ENCODE assay signal across 8 mouse cellular contexts in genomic region chr7:3291197-3291596, GRCm38 (mm10). TPM values are rescaled to one million over a fixed set of nuclear protein-coding genes. Genes with fewer than 3 reads are reported as not detected.
DNase-seq lines count a peak whose midpoint lies in the region; ATAC-seq and TF ChIP-seq lines count a peak whose summit lies in the region.
"Had no signal": no experiment of that assay in that cellular context is flagged by ENCODE, and none has a peak within 500 bp of the region (broad histone marks: within the 10 kb centered on the region; RNA-seq: fewer than 3 reads in every experiment).

No protein-coding gene starts in this region.

- ATAC-seq in heart, embryonic 12.5 days (ENCODE audit: insufficient number of reproducible peaks, low FRiP score), result peak; percentile 10; the same call in 1 of the 2 replicates
- 0 out of 2 replicates have a peak, but pooled peaks have one; percentile 1 for ATAC-seq in limb, embryonic 12.5 days (ENCODE audit: insufficient number of reproducible peaks, insufficient read depth, low FRiP score, low TSS enrichment, low read depth)
- ATAC-seq in midbrain, embryonic 15.5 days (replicated peaks), result 0 out of 2 replicates have a peak, but pooled peaks have one; percentile 2
- no peak for ATAC-seq in erythroblast, adult 5-6 weeks (replicated peaks; ENCODE audit: low FRiP score, poor library complexity, severe bottlenecking)

- no peak for TF ChIP-seq EP300 in CH12.LX (IDR thresholded peaks at IDR 0.05; ENCODE audit: low read length)

- H3K36me3 ChIP-seq in CH12.LX (replicated peaks in 1 of 2; ENCODE audit: control insufficient read depth in 1 of 2, insufficient read depth in 1 of 2, low read length in 1 of 2), result peaks cover 0 to 4% of the 10 kb centered on the region in 2 experiments
- H3K36me3 ChIP-seq in heart, embryonic 12.5 days, result peaks cover 27% of the 10 kb centered on the region
- peaks cover 18% of the 10 kb centered on the region for H3K36me3 ChIP-seq in limb, embryonic 12.5 days
- 0 out of 2 replicates have a peak, but pooled peaks cover 3% of the 10 kb centered on the region for H3K36me3 ChIP-seq in midbrain, embryonic 15.5 days (replicated peaks)

- no peak for TF ChIP-seq RAD21 in CH12.LX (IDR thresholded peaks at IDR 0.05; ENCODE audit: low read depth, low read length)

- H3K27ac ChIP-seq in CH12.LX (ENCODE audit: insufficient read depth, low read depth), result no peak overlapping the region
- H3K27ac ChIP-seq in heart, embryonic 12.5 days (ENCODE audit: poor library complexity, severe bottlenecking), result peak overlapping the region; percentile 91
- no peak overlapping the region for H3K27ac ChIP-seq in limb, embryonic 12.5 days
- no peak overlapping the region for H3K27ac ChIP-seq in midbrain, embryonic 15.5 days

- peak overlapping the region in 2 of 3 experiments; percentile 40 to 52 for H3K4me3 ChIP-seq in CH12.LX (replicated peaks in 1 of 3; ENCODE audit: low read depth in 2 of 3, low read length in 2 of 3, poor library complexity in 1 of 3)
- peak overlapping the region; percentile 55 for H3K4me3 ChIP-seq in heart, embryonic 12.5 days
- peak overlapping the region; percentile 43 for H3K4me3 ChIP-seq in limb, embryonic 12.5 days (replicated peaks)
- peak overlapping the region; percentile 65 for H3K4me3 ChIP-seq in midbrain, embryonic 15.5 days

- H3K27me3 ChIP-seq in CH12.LX (replicated peaks), result no peaks in the 10 kb centered on the region
- H3K27me3 ChIP-seq in heart, embryonic 12.5 days (replicated peaks), result no peaks in the 10 kb centered on the region
- H3K27me3 ChIP-seq in limb, embryonic 12.5 days, result no peaks in the 10 kb centered on the region
- H3K27me3 ChIP-seq in midbrain, embryonic 15.5 days (replicated peaks), result no peaks in the 10 kb centered on the region

- dilution Hi-C loops in CH12.LX (cut with MboI; ENCODE audit: extremely low pct_ligation_motif_present, extremely low pct_unique_long_range_greater_than_20kb, low sequenced_read_pairs), result no loop called here

- H3K9ac ChIP-seq in CH12.LX (ENCODE audit: insufficient read depth, low read depth), result no peak overlapping the region
- peak overlapping the region; percentile 84 for H3K9ac ChIP-seq in heart, embryonic 12.5 days
- peak overlapping the region; percentile 67; the same call in 1 of the 2 replicates for H3K9ac ChIP-seq in limb, embryonic 12.5 days (replicated peaks)
- H3K9ac ChIP-seq in midbrain, embryonic 15.5 days, result no peak overlapping the region

- no peaks in the 10 kb centered on the region for H3K9me3 ChIP-seq in CH12.LX (replicated peaks; ENCODE audit: low read length)
- no peaks in the 10 kb centered on the region for H3K9me3 ChIP-seq in heart, embryonic 12.5 days (replicated peaks)
- no peaks in the 10 kb centered on the region for H3K9me3 ChIP-seq in limb, embryonic 12.5 days
- no peaks in the 10 kb centered on the region for H3K9me3 ChIP-seq in midbrain, embryonic 15.5 days

- DNase-seq in CH12.LX (ENCODE audit: extremely low read depth) (no peak), ZHBTc4 (ENCODE audit: low read depth, low spot score) (peak; percentile 71)
- no peak for DNase-seq in left cerebral cortex, adult 8-10 months (ENCODE audit: low spot score in 2 of 2)

- TF ChIP-seq CTCF in CH12.LX (conservative IDR thresholded peaks at IDR 0.05 in 1 of 2, IDR thresholded peaks at IDR 0.05 in 1 of 2; ENCODE audit: low read depth in 2 of 2, low read length in 2 of 2), result no peak

- peak overlapping the region; percentile 60; the same call in 1 of the 2 replicates for H3K4me2 ChIP-seq in CH12.LX (ENCODE audit: insufficient read depth, low read depth, poor library complexity, severe bottlenecking)
- peak overlapping the region; percentile 92 for H3K4me2 ChIP-seq in heart, embryonic 12.5 days
- H3K4me2 ChIP-seq in limb, embryonic 12.5 days, result peak overlapping the region; percentile 66
- peak overlapping the region; percentile 79 for H3K4me2 ChIP-seq in midbrain, embryonic 15.5 days

- in situ Hi-C loops in CH12.LX (cut with MboI; ENCODE audit: low pct_ligation_motif_present, low pct_unique_long_range_greater_than_20kb, low sequenced_read_pairs), result no loop called here

- TF ChIP-seq POLR2A in CH12.LX (IDR thresholded peaks at IDR 0.05; ENCODE audit: low read depth, low read length), result no peak

- H3K4me1 ChIP-seq in CH12.LX (ENCODE audit: control insufficient read depth in 1 of 2, insufficient read depth in 2 of 2), result peaks cover 10 to 78% of the 10 kb centered on the region in 2 experiments
- peaks cover 41% of the 10 kb centered on the region for H3K4me1 ChIP-seq in heart, embryonic 12.5 days (replicated peaks)
- H3K4me1 ChIP-seq in limb, embryonic 12.5 days (replicated peaks), result peaks cover 39% of the 10 kb centered on the region
- H3K4me1 ChIP-seq in midbrain, embryonic 15.5 days, result peaks cover 30% of the 10 kb centered on the region

- no peaks in the 10 kb centered on the region for H3K79me2 ChIP-seq in CH12.LX (replicated peaks; ENCODE audit: control insufficient read depth, extremely low read depth, insufficient read depth, poor library complexity, severe bottlenecking)

- 6% methylated on average over 6 of the region's 6 CpGs for WGBS in heart, embryonic 12.5 days
- WGBS in limb, embryonic 12.5 days, result 35% methylated on average over 6 of the region's 6 CpGs
- 60% methylated on average over 6 of the region's 6 CpGs for WGBS in midbrain, embryonic 15.5 days

TF ChIP-seq in CH12.LX, 34 proteins besides CTCF, POLR2A, EP300 and RAD21 (continues in another document):
- TF ChIP-seq NRF1 (IDR thresholded peaks at IDR 0.05; ENCODE audit: low read depth, low read length), result no peak
- TF ChIP-seq CHD2 (IDR thresholded peaks at IDR 0.05; ENCODE audit: low read length), result no peak
- no peak for TF ChIP-seq ELF1 (IDR thresholded peaks at IDR 0.05; ENCODE audit: low read depth, low read length)
- TF ChIP-seq USF2 (conservative IDR thresholded peaks at IDR 0.05; ENCODE audit: low read depth, low read length), result no peak
- no peak for TF ChIP-seq GABPA (IDR thresholded peaks at IDR 0.05; ENCODE audit: insufficient replicate concordance, low read depth, low read length)
- no peak for TF ChIP-seq JUND (conservative IDR thresholded peaks at IDR 0.05; ENCODE audit: low read depth, low read length)
- TF ChIP-seq ZC3H11A (IDR thresholded peaks at IDR 0.05; ENCODE audit: low read depth, low read length), result no peak
- TF ChIP-seq MEF2A (IDR thresholded peaks at IDR 0.05; ENCODE audit: borderline replicate concordance, low read depth, low read length), result no peak
- no peak for TF ChIP-seq NELFE (IDR thresholded peaks at IDR 0.05; ENCODE audit: low read depth, low read length)
- no peak for TF ChIP-seq ETS1 (conservative IDR thresholded peaks at IDR 0.05; ENCODE audit: low read depth, low read length)
- no peak for TF ChIP-seq BHLHE40 (IDR thresholded peaks at IDR 0.05; ENCODE audit: low read depth, low read length)
- TF ChIP-seq PAX5 (IDR thresholded peaks at IDR 0.05; ENCODE audit: low read length), result no peak
- TF ChIP-seq ZKSCAN1 (IDR thresholded peaks at IDR 0.05; ENCODE audit: borderline replicate concordance, low read depth, low read length), result no peak
- no peak for TF ChIP-seq ZNF384 (IDR thresholded peaks at IDR 0.05; ENCODE audit: low read depth, low read length)

RNA-seq across cellular contexts. Expression of gene Prkcg, which starts 2.2 kb away (rescaled TPM):
- total RNA-seq in CH12.LX (2012; rRNA removed) (0.17 and 0.25 TPM in 2 replicates), CH12.LX (2014; rRNA removed) (0.11 and 0.15 TPM in 2 replicates)
- polyA plus RNA-seq in CH12.LX (2012; ENCODE audit: insufficient read length, low read depth), result 2.2 and 3.0 TPM in 2 replicates
- 0.14 and 0.19 TPM in 2 replicates for polyA plus RNA-seq in heart, embryonic 12.5 days (2016; fragmentation: Nextera tagmentation; extraction: Ambion mirVana)
- 3.8 TPM in 1 of 2 replicates, not detected in the other for polyA plus RNA-seq in limb, embryonic 12.5 days (2016; fragmentation: Nextera tagmentation; extraction: Ambion mirVana)
- 2.3 and 2.4 TPM in 2 replicates for polyA plus RNA-seq in midbrain, embryonic 15.5 days (2015; fragmentation: Nextera tagmentation; extraction: Ambion mirVana)
- not detected in 2 replicates for total RNA-seq in erythroblast, adult 5-6 weeks (2015; ENCODE audit: low replicate concordance)
- total RNA-seq in erythroblast, adult 5-6 weeks (2017; ENCODE audit: low replicate concordance), result 0.77 TPM in 1 of 2 replicates, not detected in the other
- 100 to 1,000 TPM; 228 to 253 (median 241) TPM for total RNA-seq in left cerebral cortex, adult 8-10 months (2022)
- polyA plus RNA-seq: erythroblast, embryonic 14.5 days had no signal

RNA-seq across cellular contexts. Expression of gene Myadm, which starts 2.3 kb away (rescaled TPM):
- total RNA-seq in CH12.LX (2012; rRNA removed) (3.7 and 4.4 TPM in 2 replicates), CH12.LX (2014; rRNA removed) (3.4 and 4.6 TPM in 2 replicates)
- 18.0 and 22.6 TPM in 2 replicates for polyA plus RNA-seq in CH12.LX (2012; ENCODE audit: insufficient read length, low read depth)
- 186 and 202 TPM in 2 replicates for polyA plus RNA-seq in heart, embryonic 12.5 days (2016; fragmentation: Nextera tagmentation; extraction: Ambion mirVana)
- polyA plus RNA-seq in limb, embryonic 12.5 days (2016; fragmentation: Nextera tagmentation; extraction: Ambion mirVana), result 24.9 and 29.3 TPM in 2 replicates
- 33.3 and 34.5 TPM in 2 replicates for polyA plus RNA-seq in midbrain, embryonic 15.5 days (2015; fragmentation: Nextera tagmentation; extraction: Ambion mirVana)
- total RNA-seq in erythroblast, adult 5-6 weeks (2015; ENCODE audit: low replicate concordance), result 18.4 and 20.5 TPM in 2 replicates
- 4.0 and 7.3 TPM in 2 replicates for total RNA-seq in erythroblast, adult 5-6 weeks (2017; ENCODE audit: low replicate concordance)
- 10 to 100 TPM; 42.1 to 50.5 (median 47.1) TPM for total RNA-seq in left cerebral cortex, adult 8-10 months (2022)
- polyA plus RNA-seq: erythroblast, embryonic 14.5 days had no signal

RNA-seq across cellular contexts. Expression of gene Cacng7, which starts 41.6 kb away (rescaled TPM):
- 0.21 TPM in 2 replicates for total RNA-seq in CH12.LX (2012; rRNA removed)
- 0.26 and 0.28 TPM in 2 replicates for total RNA-seq in CH12.LX (2014; rRNA removed)
- polyA plus RNA-seq in CH12.LX (2012; ENCODE audit: insufficient read length, low read depth), result 2.4 and 2.8 TPM in 2 replicates
- 0.17 and 0.32 TPM in 2 replicates for polyA plus RNA-seq in heart, embryonic 12.5 days (2016; fragmentation: Nextera tagmentation; extraction: Ambion mirVana)
- 3.0 and 3.1 TPM in 2 replicates for polyA plus RNA-seq in limb, embryonic 12.5 days (2016; fragmentation: Nextera tagmentation; extraction: Ambion mirVana)
- 4.0 TPM in 2 replicates for polyA plus RNA-seq in midbrain, embryonic 15.5 days (2015; fragmentation: Nextera tagmentation; extraction: Ambion mirVana)
- total RNA-seq in erythroblast, adult 5-6 weeks (2015; ENCODE audit: low replicate concordance), result not detected in 2 replicates
- total RNA-seq in erythroblast, adult 5-6 weeks (2017; ENCODE audit: low replicate concordance), result 0.26 TPM in 1 of 2 replicates, not detected in the other
- 100 to 1,000 TPM; 173 to 194 (median 181) TPM for total RNA-seq in left cerebral cortex, adult 8-10 months (2022)
- polyA plus RNA-seq: erythroblast, embryonic 14.5 days had no signal

RNA-seq across cellular contexts. Expression of gene Nlrp12, which starts 41.7 kb away (rescaled TPM):
- not detected in 2 replicates for total RNA-seq in CH12.LX (2012; rRNA removed)
- not detected in 2 replicates for total RNA-seq in CH12.LX (2014; rRNA removed)
- polyA plus RNA-seq in CH12.LX (2012; ENCODE audit: insufficient read length, low read depth), result not detected in 2 replicates
- polyA plus RNA-seq in heart, embryonic 12.5 days (2016; fragmentation: Nextera tagmentation; extraction: Ambion mirVana), result not detected in 2 replicates
- polyA plus RNA-seq in limb, embryonic 12.5 days (2016; fragmentation: Nextera tagmentation; extraction: Ambion mirVana), result not detected in 2 replicates
- 0.05 TPM in 2 replicates for polyA plus RNA-seq in midbrain, embryonic 15.5 days (2015; fragmentation: Nextera tagmentation; extraction: Ambion mirVana)
- 0.19 and 0.63 TPM in 2 replicates for total RNA-seq in erythroblast, adult 5-6 weeks (2015; ENCODE audit: low replicate concordance)
- total RNA-seq in erythroblast, adult 5-6 weeks (2017; ENCODE audit: low replicate concordance), result 1.5 and 2.4 TPM in 2 replicates
- not detected for total RNA-seq in left cerebral cortex, adult 8-10 months (2022)
- polyA plus RNA-seq: erythroblast, embryonic 14.5 days had no signal

Comparison
In these comparisons a context has a peak if more than half of its experiments do, and no peak if none do; other contexts are left out.
1. H3K9ac ChIP-seq: peak in heart, embryonic 12.5 days (single experiment) and limb, embryonic 12.5 days (single experiment); none in CH12.LX (single experiment) and midbrain, embryonic 15.5 days (single experiment).
2. Peak in every context shown above with its lines, with median percentiles within 50 percentile points of each other: H3K4me2 ChIP-seq and H3K4me3 ChIP-seq.